Mouse (Mus musculus) ES-E14 (cell line): ENCODE results near the gene Vwa2. TPM values are rescaled to one million over a fixed set of nuclear protein-coding genes. Genes with fewer than 3 reads are reported as not detected.

Experiments
- DNase-seq: peaks from one replicate; pipeline ENCODE4 v3.0.0-alpha.2; 2013; ENCODE audit warnings: low read depth, low spot score
- H3K27ac ChIP-seq: 2 replicates; pipeline ENCODE4 v1.5.1; 2012; ENCODE audit warnings: low read depth, mild to moderate bottlenecking, low read length, moderate library complexity, mixed read lengths; ENCODE audit not compliant: poor library complexity, insufficient read depth, severe bottlenecking
- H3K36me3 ChIP-seq: 2 replicates; pipeline ENCODE4 v1.6.1; 2012; ENCODE audit warnings: mild to moderate bottlenecking, low read length, moderate library complexity, mixed read lengths; ENCODE audit not compliant: control insufficient read depth, poor library complexity, insufficient read depth, severe bottlenecking
- H3K4me1 ChIP-seq, 2 experiments: fragments of 150-350 bp in 1 of 2; sonication (generic) in 1 of 2; 2 replicates each; pipeline ENCODE4 v1.6.1; 2012; ENCODE audit warnings: low read length in 2 of 2, mild to moderate bottlenecking in 1 of 2, mixed read lengths in 1 of 2; ENCODE audit not compliant: control insufficient read depth in 2 of 2, insufficient read depth in 2 of 2, poor library complexity in 1 of 2
- H3K4me3 ChIP-seq, 2 experiments: fragments of 150-350 bp in 1 of 2; sonication (generic) in 1 of 2; 2 replicates each; pipeline ENCODE4 v1.5.1; 2012; ENCODE audit warnings: low read length in 2 of 2, low read depth in 1 of 2, mild to moderate bottlenecking in 1 of 2, mixed read lengths in 1 of 2; ENCODE audit not compliant: insufficient read depth in 1 of 2, poor library complexity in 1 of 2, severe bottlenecking in 1 of 2
- H3K9ac ChIP-seq: 2 replicates; pipeline ENCODE4 v1.6.1; 2012; ENCODE audit warnings: low read depth, mild to moderate bottlenecking, low read length, mixed read lengths; ENCODE audit not compliant: poor library complexity, insufficient read depth, severe bottlenecking
- H3K9me3 ChIP-seq: fragments of 150-350 bp; sonication (generic); 2 replicates; pipeline ENCODE4 v1.6.1; 2012; ENCODE audit warnings: low read depth, mild to moderate bottlenecking, low read length; ENCODE audit not compliant: control insufficient read depth, insufficient read depth
- CHD2 ChIP-seq: IDR thresholded peaks from 2 replicates; pipeline ENCODE4 v1.6.1; 2014; ENCODE audit warnings: mild to moderate bottlenecking, low read depth, low read length, inconsistent platforms
- HCFC1 ChIP-seq: IDR thresholded peaks from 2 replicates; pipeline ENCODE4 v1.6.1; 2012; ENCODE audit warnings: low read length, inconsistent platforms, borderline replicate concordance; ENCODE audit not compliant: insufficient read depth
- MAFK ChIP-seq: IDR thresholded peaks from 2 replicates; pipeline ENCODE4 v1.6.1; 2014; ENCODE audit warnings: mild to moderate bottlenecking, low read depth, low read length, inconsistent platforms; ENCODE audit not compliant: insufficient read depth
- ZC3H11A ChIP-seq: IDR thresholded peaks from 2 replicates; pipeline ENCODE4 v1.6.1; 2012; ENCODE audit warnings: low read depth, mild to moderate bottlenecking, inconsistent platforms, low read length, borderline replicate concordance
- ZNF384 ChIP-seq: IDR thresholded peaks from 2 replicates; pipeline ENCODE4 v1.6.1; 2012; ENCODE audit warnings: low read depth, low read length, inconsistent platforms
- in situ Hi-C, 2 experiments: fragments of 600-800 bp; cut with MboI; formaldehyde crosslinking; loops; one replicate each; pipeline ENCODE4 v1.15.1; 2025; ENCODE audit warnings: low sequenced_read_pairs in 2 of 2, inconsistent platforms in 1 of 2; ENCODE audit not compliant: unreplicated experiment in 2 of 2
- total RNA-seq: library from RNA; depleted of rRNA; stranded (reverse); fragments of 300-350 nt; gene quantifications from 2 replicates; pipeline ENCODE4 v1.2.3, GENCODE M21; 2012

Vwa2 gene
- total RNA-seq, 1 experiment = 3.0 TPM

DNA sequence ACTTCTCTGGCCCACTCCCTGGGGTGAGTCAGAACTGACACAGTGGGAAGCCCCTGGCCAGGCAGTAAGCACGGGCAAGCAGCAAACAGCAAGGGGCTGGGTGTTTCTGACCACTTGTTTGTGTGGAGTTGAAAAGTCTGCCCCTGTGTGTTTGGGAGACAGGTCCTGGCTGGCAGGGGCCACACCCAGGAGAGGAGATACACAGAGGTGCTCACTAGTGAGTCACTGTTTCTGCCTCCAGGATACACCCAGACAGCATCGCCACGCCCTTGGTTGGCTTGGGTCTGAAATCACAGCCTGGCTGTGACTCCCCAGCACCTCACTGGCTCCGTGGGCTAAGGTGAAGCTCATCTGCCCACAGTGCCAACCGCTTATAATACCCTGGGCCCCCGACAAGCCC is 61.1 kb downstream of the Vwa2 start:
- Histone ChIP-seq H3K9ac (no peak overlapping the region), H3K9me3 (no peaks in the 10 kb centered on the region), H3K36me3 (no peaks in the 10 kb centered on the region), H3K4me3 (no peak overlapping the region), H3K27ac (no peak overlapping the region), H3K4me1 (peaks cover 2 to 22% of the 10 kb centered on the region in 2 experiments; a peak in 3 of 4 replicates)
- no peak for DNase-seq
- in situ Hi-C loops = no loop called here
- no peak for TF ChIP-seq ZNF384

DNA sequence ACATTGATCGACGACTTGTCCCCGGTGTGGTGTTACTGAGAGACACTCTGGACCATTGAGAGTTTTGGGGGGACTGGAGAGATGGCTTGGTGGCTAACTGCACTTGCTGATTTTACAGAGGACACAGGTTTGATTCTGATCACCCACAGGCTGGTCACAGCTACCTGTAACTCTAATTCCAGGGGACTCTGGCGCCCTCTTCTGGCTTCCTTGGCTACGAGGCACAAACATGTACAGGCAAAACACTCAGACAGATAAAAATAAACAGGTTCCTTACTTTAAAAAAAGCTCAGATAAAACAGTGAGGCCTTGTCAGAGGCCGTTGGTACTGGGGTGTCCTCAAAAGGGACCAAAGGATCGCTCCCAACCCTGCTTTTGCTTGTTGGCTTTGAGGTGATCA is 61.7 kb downstream of the Vwa2 start:
- in situ Hi-C loops = no loop called here
- no peak overlapping the region for H3K4me3 ChIP-seq
- DNase-seq = peak; percentile 75
- TF ChIP-seq MAFK = no peak
- TF ChIP-seq ZC3H11A = 0 out of 2 replicates have a peak, but pooled peaks have one; percentile 12
- no peak for TF ChIP-seq CHD2
- no peaks in the 10 kb centered on the region for H3K36me3 ChIP-seq
- no peak overlapping the region for H3K27ac ChIP-seq
- peaks cover 2 to 20% of the 10 kb centered on the region in 2 experiments; a peak in 3 of 4 replicates for H3K4me1 ChIP-seq
- H3K9ac ChIP-seq = no peak overlapping the region
- no peaks in the 10 kb centered on the region for H3K9me3 ChIP-seq

DNA sequence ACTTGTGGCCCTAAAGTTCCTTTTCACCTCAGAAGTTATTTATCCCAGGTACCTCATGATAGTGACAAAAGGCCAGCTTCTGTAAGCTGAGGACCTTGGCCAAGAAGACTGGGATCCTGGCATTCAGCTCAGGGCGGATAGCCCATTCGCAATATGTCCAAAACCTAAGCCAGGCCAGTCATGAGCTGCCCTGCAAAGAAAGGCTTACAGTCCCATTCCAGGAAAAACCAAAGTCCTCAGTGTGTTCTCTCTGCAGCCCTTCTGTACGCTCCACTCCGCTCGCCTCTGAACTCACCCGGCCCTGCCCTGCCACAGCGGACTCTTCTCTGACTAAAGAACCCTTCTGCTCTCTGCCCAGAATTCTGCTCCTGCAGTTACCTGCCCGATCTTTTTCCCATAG is 62.2 kb downstream of the Vwa2 start:
- Histone ChIP-seq H3K9ac (no peak overlapping the region), H3K36me3 (no peaks in the 10 kb centered on the region), H3K4me3 (no peak overlapping the region), H3K27ac (no peak overlapping the region), H3K9me3 (no peaks in the 10 kb centered on the region), H3K4me1 (peaks cover 2 to 20% of the 10 kb centered on the region in 2 experiments; a peak in 3 of 4 replicates)
- TF ChIP-seq HCFC1 = no peak
- DNase-seq = no peak
- in situ Hi-C loops = no loop called here

DNA sequence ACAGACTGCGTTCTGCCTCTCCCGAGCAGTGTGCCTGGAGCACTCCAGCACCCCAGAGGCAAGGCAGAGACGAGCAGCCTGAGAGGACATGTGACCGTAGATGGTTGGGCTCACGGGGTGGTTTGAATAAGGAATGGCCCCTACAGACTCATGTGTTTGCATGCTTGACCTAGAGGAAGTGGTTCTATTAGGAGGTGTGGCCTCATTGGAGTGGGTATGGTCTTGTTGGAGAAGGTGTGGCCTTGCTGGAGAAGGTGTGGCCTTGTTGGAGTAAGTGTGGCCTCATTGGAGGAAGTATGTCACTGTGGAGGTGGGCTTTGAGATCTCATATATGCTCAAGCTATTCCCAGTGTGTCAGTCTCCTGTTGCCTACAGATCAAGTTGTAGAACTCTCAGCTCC is 63.9 kb downstream of the Vwa2 start:
- in situ Hi-C loops = no loop called here

DNA sequence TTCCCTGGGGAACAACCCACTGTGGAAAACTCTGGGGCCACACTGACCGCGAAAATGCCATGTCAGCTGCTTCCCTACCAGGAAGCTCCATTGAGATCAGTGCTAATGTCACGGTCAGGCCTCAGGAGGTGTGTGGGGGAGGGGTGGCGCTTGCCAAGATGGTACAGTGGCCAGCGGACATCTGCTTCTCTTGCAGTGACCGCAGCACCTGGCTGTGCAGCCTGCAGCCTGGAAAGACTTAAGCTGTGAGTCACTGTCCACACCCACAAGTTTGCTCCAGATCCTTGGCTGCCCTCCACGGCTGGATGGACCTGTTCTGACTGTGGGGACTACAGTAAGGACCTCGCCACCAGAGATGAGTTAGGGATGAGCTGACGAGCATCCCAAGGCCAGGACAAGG is 65.8 kb downstream of the Vwa2 start:
- no peak for DNase-seq
- H3K9me3 ChIP-seq = no peaks in the 10 kb centered on the region
- no peak overlapping the region for H3K27ac ChIP-seq
- no peak overlapping the region for H3K4me3 ChIP-seq
- in situ Hi-C loops = no loop called here
- H3K9ac ChIP-seq = no peak overlapping the region
- no peak for TF ChIP-seq CHD2
- no peak for TF ChIP-seq HCFC1
- TF ChIP-seq ZNF384 = no peak
- no peak for TF ChIP-seq MAFK
- TF ChIP-seq ZC3H11A = no peak
- H3K4me1 ChIP-seq = peaks cover 4 to 20% of the 10 kb centered on the region in 2 experiments; a peak in 3 of 4 replicates
- H3K36me3 ChIP-seq = no peaks in the 10 kb centered on the region

More for the DNA sequence above, 63.9 kb downstream of the Vwa2 start:
- Histone ChIP-seq H3K9me3 (no peaks in the 10 kb centered on the region), H3K36me3 (no peaks in the 10 kb centered on the region), H3K27ac (no peak overlapping the region), H3K9ac (no peak overlapping the region), H3K4me1 (peaks cover 2 to 20% of the 10 kb centered on the region in 2 experiments; a peak in 3 of 4 replicates), H3K4me3 (no peak overlapping the region)
- no peak for TF ChIP-seq CHD2
- no peak for TF ChIP-seq ZC3H11A
- no peak for TF ChIP-seq ZNF384
- no peak for TF ChIP-seq HCFC1
- no peak for TF ChIP-seq MAFK
- no peak for DNase-seq
